Mouse (Mus musculus): ENCODE measurements around the gene P4ha1.

P4ha1 gene

DNA sequence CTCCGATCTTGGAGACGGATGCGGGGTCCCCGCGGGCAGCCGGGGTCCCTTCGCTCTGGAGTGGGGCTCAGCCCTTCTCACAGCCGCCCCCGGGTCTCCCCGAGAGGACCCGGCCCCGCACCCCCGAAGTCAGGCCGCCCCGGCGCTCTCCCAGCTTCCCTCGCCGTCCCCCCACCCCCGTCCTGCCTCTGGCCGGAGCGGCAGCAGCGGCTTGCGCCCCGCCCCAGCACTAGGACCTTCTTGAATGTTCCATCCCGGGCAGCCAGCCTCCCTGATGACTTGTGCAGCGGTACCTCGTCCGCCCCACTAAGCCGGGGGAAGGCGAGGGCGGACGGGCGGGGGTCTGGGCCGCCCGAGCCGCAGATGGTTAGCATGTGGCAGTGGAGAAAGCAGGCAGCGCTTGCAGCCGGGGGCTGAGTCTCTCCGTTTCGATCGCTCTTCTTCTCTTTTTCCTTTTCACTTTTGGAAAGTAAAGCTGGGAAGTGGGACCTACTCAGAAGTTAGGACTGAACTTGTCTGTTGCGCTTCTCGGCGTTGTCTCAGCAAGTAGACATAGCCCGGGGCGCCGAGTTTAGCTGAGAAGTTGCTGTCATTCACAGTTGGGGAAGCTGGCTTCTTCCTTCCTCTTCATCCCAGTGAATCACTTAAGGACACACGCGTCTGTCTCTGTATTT lies 529 bp downstream of the P4ha1 start:
- DNase-seq (ENCODE audit: low read depth, low spot score), result peak; percentile 62

DNA sequence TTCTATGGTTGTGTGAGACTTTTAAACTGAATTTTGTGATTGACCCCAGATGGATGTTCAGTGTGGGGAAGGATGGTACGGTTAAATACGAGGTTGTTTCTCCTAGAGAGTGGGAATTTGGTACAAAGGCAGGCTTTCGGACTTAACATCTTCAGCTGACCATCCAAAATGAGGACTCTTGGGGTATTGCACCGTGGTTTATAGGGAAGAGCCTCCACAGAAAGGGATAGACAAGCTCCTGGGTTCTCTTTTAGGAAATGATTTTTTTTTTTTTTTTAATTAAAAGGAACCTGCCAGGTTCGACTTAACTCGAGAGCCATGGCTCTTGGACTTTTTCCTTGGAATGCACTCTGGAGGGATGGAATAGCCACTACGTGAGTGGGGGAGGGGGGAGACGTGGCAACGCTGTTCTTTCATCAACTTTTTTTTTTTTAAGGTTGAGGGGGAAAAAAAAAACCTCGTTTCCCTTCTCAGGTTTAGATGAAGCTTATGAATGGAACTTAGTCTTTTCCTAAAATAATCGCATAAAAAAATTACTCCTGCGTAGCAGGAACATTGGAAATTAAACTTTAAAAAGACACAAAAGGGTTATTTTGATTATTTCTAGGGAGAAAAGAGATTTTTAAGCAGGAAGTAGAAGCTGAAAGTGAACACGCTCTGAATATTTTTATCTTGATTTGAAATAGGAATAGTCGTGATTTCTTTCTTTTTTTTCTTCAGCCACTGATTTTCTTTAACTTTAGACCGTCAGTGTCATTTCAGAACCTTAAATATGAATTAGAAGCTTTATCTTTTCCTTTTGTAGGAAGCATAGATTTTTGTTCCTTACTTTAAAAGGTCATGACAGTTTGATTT lies 1.4 kb downstream of the P4ha1 start:
- DNase-seq (ENCODE audit: low read depth, low spot score), result no peak

- DNase-seq (ENCODE audit: low read depth, low spot score), result no peak
These were observed 3.7 kb downstream of the P4ha1 start for GRCm38 (mm10) chr10:59326612-59327315.

DNA sequence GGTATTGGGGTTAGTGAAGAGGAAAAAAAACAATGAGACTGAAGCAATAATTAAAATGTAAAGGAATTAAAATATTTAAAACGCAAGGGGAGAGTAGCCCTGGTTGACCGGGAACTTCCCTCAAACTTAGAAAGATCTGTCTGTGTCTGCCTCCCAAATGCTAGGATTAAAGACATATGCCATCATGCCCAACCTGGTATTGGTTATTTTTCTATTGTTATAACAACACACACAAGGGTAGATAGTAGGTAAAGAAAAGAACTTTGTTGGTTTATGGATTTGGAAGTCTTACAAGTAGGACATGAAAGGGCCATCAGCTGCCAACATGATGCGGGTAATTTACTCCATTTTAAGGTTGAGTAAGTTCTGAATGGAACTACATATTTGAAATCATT lies 4.2 kb downstream of the P4ha1 start:
- DNase-seq (ENCODE audit: low read depth, low spot score), result no peak

- no peak for DNase-seq (ENCODE audit: low read depth, low spot score)
These were observed 8.6 kb downstream of the P4ha1 start for GRCm38 (mm10) chr10:59331546-59332256.

- no peak for DNase-seq (ENCODE audit: low read depth, low spot score)
These were observed 10.3 kb downstream of the P4ha1 start for GRCm38 (mm10) chr10:59333400-59333799.

GRCm38 (mm10) chr10:59334899-59335798 lies 12.1 kb downstream of the P4ha1 start:
- no peak for DNase-seq (ENCODE audit: low read depth, low spot score)

GRCm38 (mm10) chr10:59336124-59336523 lies 13.0 kb downstream of the P4ha1 start:
- DNase-seq (ENCODE audit: low read depth, low spot score), result no peak

- no peak for DNase-seq (ENCODE audit: low read depth, low spot score)
These were observed 23.5 kb downstream of the P4ha1 start for GRCm38 (mm10) chr10:59346560-59346959.

- no peak for DNase-seq (ENCODE audit: low read depth, low spot score)
These were observed 25.1 kb downstream of the P4ha1 start for GRCm38 (mm10) chr10:59348200-59348599.

- DNase-seq (ENCODE audit: low read depth, low spot score), result no peak
These were observed 26.4 kb downstream of the P4ha1 start for GRCm38 (mm10) chr10:59349536-59349935.

DNA sequence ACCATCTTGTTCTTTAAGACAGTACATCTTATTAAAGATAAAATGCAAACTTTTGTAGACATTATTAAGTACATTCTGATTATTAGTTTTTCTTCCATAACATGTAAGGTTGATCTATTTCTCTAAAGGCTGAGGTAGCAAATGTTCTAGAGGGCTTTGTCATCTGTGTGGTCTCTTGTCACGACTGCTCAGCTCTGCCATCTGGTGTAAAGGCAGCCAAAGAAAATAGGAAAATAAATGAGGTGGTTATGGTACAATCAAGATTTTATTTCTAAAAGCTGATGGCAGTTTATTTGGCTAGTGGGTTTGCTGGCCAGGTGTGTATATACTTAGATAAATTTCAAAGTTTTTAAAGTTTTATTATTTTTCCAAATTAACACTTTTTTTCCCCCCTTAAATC lies 30.0 kb downstream of the P4ha1 start:
- no peak for DNase-seq (ENCODE audit: low read depth, low spot score)

DNA sequence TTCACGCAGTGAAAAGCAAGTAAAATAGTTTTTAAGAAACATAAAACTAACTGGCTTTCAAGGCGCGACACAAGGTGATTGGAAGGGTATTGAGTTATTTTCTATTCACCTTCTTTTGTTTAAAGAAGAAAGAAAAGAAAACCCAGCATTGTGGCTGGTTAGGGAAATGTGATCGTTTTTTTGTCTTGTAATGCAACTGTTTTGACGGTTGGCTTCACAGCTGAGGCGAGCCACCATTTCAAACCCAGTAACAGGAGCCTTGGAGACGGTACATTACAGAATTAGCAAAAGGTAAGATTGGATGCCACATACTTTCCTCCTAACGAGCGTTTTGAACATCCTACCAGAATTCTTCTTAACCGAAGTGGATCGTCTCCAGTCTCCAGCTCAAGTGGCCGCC lies 31.0 kb downstream of the P4ha1 start:
- DNase-seq (ENCODE audit: low read depth, low spot score), result peak; percentile 52

- no peak for DNase-seq (ENCODE audit: low read depth, low spot score)
These were observed 31.9 kb downstream of the P4ha1 start for GRCm38 (mm10) chr10:59355020-59355419.

DNA sequence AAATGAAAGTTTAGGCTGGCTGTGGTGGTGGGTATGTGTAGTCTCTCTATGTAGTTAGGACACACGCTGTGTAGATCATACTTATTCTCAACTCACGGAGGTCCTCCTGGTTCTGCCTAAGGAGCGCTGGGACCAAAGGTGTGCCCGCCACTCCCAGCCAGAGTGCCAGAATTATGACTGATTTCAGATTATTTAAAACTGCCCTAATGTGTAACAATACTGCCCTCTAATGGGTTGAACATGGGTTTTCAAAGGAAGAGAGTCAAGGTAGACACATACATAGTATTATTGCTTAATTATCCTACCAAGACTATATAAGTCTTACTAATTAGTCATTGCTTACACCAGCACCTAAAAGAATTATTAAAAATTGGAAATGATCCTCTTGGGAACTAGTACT lies 35.6 kb downstream of the P4ha1 start:
- no peak for DNase-seq (ENCODE audit: low read depth, low spot score)

DNA sequence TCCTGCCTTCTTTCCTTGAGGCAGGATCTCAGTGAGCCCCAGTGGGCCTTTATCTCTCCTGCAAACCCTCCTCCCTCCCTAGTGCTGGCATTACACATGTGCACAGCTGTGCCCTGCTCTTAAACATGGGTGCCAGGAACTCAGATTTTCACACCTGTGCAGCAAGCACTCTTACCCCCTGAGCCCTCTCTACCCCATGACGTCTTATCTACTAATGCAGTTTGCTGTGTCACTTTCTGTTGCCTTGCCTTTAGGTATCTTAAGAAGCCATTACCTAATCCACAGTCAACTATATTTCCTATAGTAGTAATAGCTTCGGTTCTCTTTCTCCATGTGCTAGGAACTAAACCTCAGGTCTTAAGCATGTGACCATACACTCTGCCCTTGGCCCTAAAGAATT lies 40.1 kb downstream of the P4ha1 start:
- DNase-seq (ENCODE audit: low read depth, low spot score), result no peak

DNA sequence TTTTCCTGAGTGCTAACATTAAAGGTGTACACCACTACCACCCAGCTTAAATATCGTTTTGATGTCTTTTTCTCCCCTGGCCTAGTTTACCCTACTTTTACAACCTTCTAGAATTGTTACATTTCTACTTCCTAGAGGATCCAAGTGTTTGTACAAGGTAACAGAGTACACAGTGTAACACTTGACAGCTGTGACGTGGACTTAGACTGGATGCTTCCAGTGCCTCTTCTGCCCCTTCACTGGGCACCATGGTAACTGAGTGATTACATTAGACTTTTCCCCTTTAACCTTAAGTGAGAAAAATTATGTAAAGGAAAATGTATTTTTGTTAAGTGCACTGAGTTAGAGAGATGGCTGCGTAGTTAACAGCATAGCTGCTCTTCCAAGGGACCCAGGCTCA lies 41.5 kb downstream of the P4ha1 start:
- no peak for DNase-seq (ENCODE audit: low read depth, low spot score)

- DNase-seq (ENCODE audit: low read depth, low spot score), result no peak
These were observed 42.9 kb downstream of the P4ha1 start for GRCm38 (mm10) chr10:59365804-59366589.

- DNase-seq (ENCODE audit: low read depth, low spot score), result no peak
These were observed 43.6 kb downstream of the P4ha1 start for GRCm38 (mm10) chr10:59366746-59367145.

DNA sequence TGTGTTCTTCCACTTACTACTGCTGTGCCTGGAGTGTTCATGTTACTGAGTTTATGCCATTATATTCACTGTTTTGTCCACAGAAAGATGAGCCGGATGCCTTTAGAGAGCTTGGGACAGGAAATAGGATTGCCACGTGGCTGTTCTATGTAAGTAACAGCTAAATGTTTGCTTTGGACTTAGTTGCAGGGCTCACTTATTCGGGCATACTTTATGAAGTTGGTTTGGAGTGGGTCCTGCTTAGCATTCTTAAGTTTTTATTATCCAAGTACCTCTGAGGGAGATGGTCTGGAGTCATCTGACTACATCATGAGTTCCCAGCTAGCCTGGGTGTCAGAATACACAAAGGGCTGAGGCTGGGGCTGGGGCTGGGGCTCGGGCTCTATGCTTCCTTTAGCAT lies 44.1 kb downstream of the P4ha1 start:
- no peak for DNase-seq (ENCODE audit: low read depth, low spot score)
